26 mouse cellular contexts compared by ENCODE assay signal in genomic region chr8:13419111-13419639, GRCm38 (mm10). TPM values are rescaled to one million over a fixed set of nuclear protein-coding genes. Genes with fewer than 3 reads are reported as not detected.
DNase-seq lines count a peak whose midpoint lies in the region; ATAC-seq and TF ChIP-seq lines count a peak whose summit lies in the region.
"Had no signal": no experiment of that assay in that cellular context is flagged by ENCODE, and none has a peak within 500 bp of the region (broad histone marks: within the 10 kb centered on the region; RNA-seq: fewer than 3 reads in every experiment).

No protein-coding gene starts in this region.

- TF ChIP-seq CTCF in liver, adult 2 months (IDR thresholded peaks at IDR 0.05; ENCODE audit: low read depth, low read length), result no peak

- H3K4me1 ChIP-seq in liver, adult 2 months (ENCODE audit: control insufficient read depth, insufficient read depth, low read length), result peaks cover 4% of the 10 kb centered on the region; the same call in 1 of the 2 replicates
- H3K4me1 ChIP-seq in liver, embryonic 12.5 days, result no peaks in the 10 kb centered on the region
- peaks cover 2% of the 10 kb centered on the region; the same call in 1 of the 2 replicates for H3K4me1 ChIP-seq in brown adipose tissue, adult 24 weeks (ENCODE audit: control insufficient read depth, insufficient read depth, insufficient read length, low read length)
- H3K4me1 ChIP-seq: embryonic facial prominence, embryonic 12.5 days; forebrain, embryonic 12.5 days; heart, embryonic 10.5 days; hindbrain, embryonic 10.5 days; intestine, embryonic 15.5 days had no signal

- H3K27me3 ChIP-seq in liver, adult 2 months (ENCODE audit: control insufficient read depth, insufficient read depth, low read length), result no peaks in the 10 kb centered on the region
- no peaks in the 10 kb centered on the region for H3K27me3 ChIP-seq in liver, embryonic 12.5 days (replicated peaks)
- H3K27me3 ChIP-seq: embryonic facial prominence, embryonic 12.5 days; intestine, embryonic 15.5 days had no signal

- H3K9me3 ChIP-seq in liver, embryonic 12.5 days (replicated peaks), result no peaks in the 10 kb centered on the region
- H3K9me3 ChIP-seq: embryonic facial prominence, embryonic 12.5 days; forebrain, embryonic 12.5 days; heart, embryonic 10.5 days; intestine, embryonic 15.5 days had no signal

- no peak for TF ChIP-seq POLR2A in liver, adult 2 months (IDR thresholded peaks at IDR 0.05; ENCODE audit: extremely low read depth, insufficient read depth, low read length)

- ATAC-seq in liver, embryonic 12.5 days, result no peak
- ATAC-seq: forebrain, embryonic 16.5 days; intestine, embryonic 15.5 days had no signal

- H3K79me2 ChIP-seq in liver, adult 2 months (ENCODE audit: control insufficient read depth, insufficient read depth, low read length), result no peaks in the 10 kb centered on the region

- no peak overlapping the region for H3K27ac ChIP-seq in liver, adult 2 months (replicated peaks; ENCODE audit: insufficient read depth, low read depth, low read length)
- no peak overlapping the region for H3K27ac ChIP-seq in liver, embryonic 12.5 days
- 0 out of 2 replicates have a peak overlapping the region, but pooled peaks have one; percentile 8 for H3K27ac ChIP-seq in brown adipose tissue, adult 24 weeks (replicated peaks; ENCODE audit: low read depth, low read length)
- H3K27ac ChIP-seq: embryonic facial prominence, embryonic 12.5 days; forebrain, embryonic 12.5 days; heart, embryonic 10.5 days; hindbrain, embryonic 10.5 days; hindbrain, embryonic 14.5 days; intestine, embryonic 15.5 days had no signal

- no peak overlapping the region for H3K9ac ChIP-seq in liver, adult 2 months (ENCODE audit: low read depth, low read length)
- H3K9ac ChIP-seq in liver, embryonic 12.5 days, result no peak overlapping the region
- H3K9ac ChIP-seq: embryonic facial prominence, embryonic 12.5 days; forebrain, embryonic 12.5 days; hindbrain, embryonic 14.5 days; intestine, embryonic 15.5 days had no signal

- no peaks in the 10 kb centered on the region for H3K36me3 ChIP-seq in liver, adult 2 months (ENCODE audit: control insufficient read depth, insufficient read depth, low read length)
- H3K36me3 ChIP-seq in liver, embryonic 12.5 days, result no peaks in the 10 kb centered on the region
- H3K36me3 ChIP-seq: embryonic facial prominence, embryonic 12.5 days; forebrain, embryonic 12.5 days; heart, embryonic 10.5 days; hindbrain, embryonic 10.5 days; intestine, embryonic 15.5 days had no signal

- peak; percentile 13 to 23 for DNase-seq in frontal cortex, postnatal 36 days (ENCODE audit: low spot score in 2 of 2)
- DNase-seq in frontal cortex, postnatal 25 days (ENCODE audit: low spot score in 2 of 2), result no peak
- peak; percentile 68 for DNase-seq in liver, adult 2 months (ENCODE audit: extremely low read depth, low read depth, low spot score)
- no peak for DNase-seq in ovary, postnatal 36 days (ENCODE audit: low spot score)
- DNase-seq in thymus, postnatal 0 days (ENCODE audit: low spot score), result no peak
- DNase-seq: adrenal gland, postnatal 36 days; cerebellum, adult 11-12 months; cerebellum, adult 9-10 months; cerebellum, postnatal 25 days; gastrocnemius, postnatal 25 days; heart, postnatal 10 days; kidney, adult 18-20 months had no signal

- no peak overlapping the region for H3K4me2 ChIP-seq in liver, embryonic 12.5 days
- H3K4me2 ChIP-seq: embryonic facial prominence, embryonic 12.5 days; forebrain, embryonic 12.5 days; hindbrain, embryonic 14.5 days; intestine, embryonic 15.5 days had no signal

- H3K4me3 ChIP-seq in liver, adult 2 months (ENCODE audit: insufficient read depth, low read depth, low read length), result no peak overlapping the region
- H3K4me3 ChIP-seq in liver, embryonic 12.5 days, result no peak overlapping the region
- H3K4me3 ChIP-seq in brown adipose tissue, adult 24 weeks (ENCODE audit: insufficient read depth, low read depth, low read length), result no peak overlapping the region
- H3K4me3 ChIP-seq: embryonic facial prominence, embryonic 12.5 days; forebrain, embryonic 12.5 days; heart, embryonic 10.5 days; hindbrain, embryonic 10.5 days; intestine, embryonic 15.5 days had no signal

- WGBS in liver, adult 2 months, result 19% methylated on average over 2 of the region's 2 CpGs
- 55% methylated on average over 2 of the region's 2 CpGs for WGBS in liver, embryonic 12.5 days (ENCODE audit: insufficient replicate concordance)

RNA-seq across cellular contexts. Expression of gene Grk1, which starts 14.3 kb away (rescaled TPM):
- total RNA-seq in liver, adult 2 months (2014; rRNA removed), result not detected in 2 replicates
- not detected in 2 replicates for polyA plus RNA-seq in liver, adult 2 months (2012; rRNA removed)
- not detected in 2 replicates for polyA plus RNA-seq in liver, embryonic 12.5 days (2016; fragmentation: Nextera tagmentation; extraction: Ambion mirVana)
- not detected in 2 replicates for polyA plus RNA-seq in brown adipose tissue, adult 24 weeks (2012; ENCODE audit: insufficient read depth, insufficient read length, missing spikeins)
- polyA plus RNA-seq in thymus, postnatal 0 days (2015; fragmentation: Nextera tagmentation; extraction: Ambion mirVana), result 0.03 TPM in 1 of 2 replicates, not detected in the other
- total RNA-seq: adrenal gland, postnatal 36 days; granulocyte monocyte progenitor cell, adult 5-6 weeks had no signal
- polyA plus RNA-seq: embryonic facial prominence, embryonic 12.5 days; forebrain, embryonic 16.5 days; heart, embryonic 14.5 days; hindbrain, embryonic 10.5 days; hindbrain, embryonic 14.5 days; intestine, embryonic 15.5 days had no signal

RNA-seq across cellular contexts. Expression of gene Tmem255b, which starts 15.8 kb away (rescaled TPM):
- total RNA-seq in liver, adult 2 months (2014; rRNA removed), result not detected in 2 replicates
- 0.19 and 0.35 TPM in 2 replicates for polyA plus RNA-seq in liver, adult 2 months (2012; rRNA removed)
- polyA plus RNA-seq in liver, embryonic 12.5 days (2016; fragmentation: Nextera tagmentation; extraction: Ambion mirVana), result not detected in 2 replicates
- 1.4 and 1.7 TPM in 2 replicates for polyA plus RNA-seq in brown adipose tissue, adult 24 weeks (2012; ENCODE audit: insufficient read depth, insufficient read length, missing spikeins)
- 0.55 and 0.99 TPM in 2 replicates for polyA plus RNA-seq in thymus, postnatal 0 days (2015; fragmentation: Nextera tagmentation; extraction: Ambion mirVana)
- total RNA-seq: granulocyte monocyte progenitor cell, adult 5-6 weeks had no signal

RNA-seq across cellular contexts. Expression of gene Atp4b, which starts 22.6 kb away (rescaled TPM):
- not detected in 2 replicates for total RNA-seq in liver, adult 2 months (2014; rRNA removed)
- polyA plus RNA-seq in liver, adult 2 months (2012; rRNA removed), result not detected in 2 replicates
- not detected in 2 replicates for polyA plus RNA-seq in liver, embryonic 12.5 days (2016; fragmentation: Nextera tagmentation; extraction: Ambion mirVana)
- 12.8 and 22.6 TPM in 2 replicates for polyA plus RNA-seq in brown adipose tissue, adult 24 weeks (2012; ENCODE audit: insufficient read depth, insufficient read length, missing spikeins)
- polyA plus RNA-seq in thymus, postnatal 0 days (2015; fragmentation: Nextera tagmentation; extraction: Ambion mirVana), result 0.41 and 0.42 TPM in 2 replicates
- total RNA-seq: ES-E14; gastrocnemius, postnatal 25 days; granulocyte monocyte progenitor cell, adult 5-6 weeks; heart, postnatal 10 days had no signal
- polyA plus RNA-seq: brain, embryonic 14.5 days; cortical plate, adult 2 months; embryonic facial prominence, embryonic 12.5 days; forebrain, embryonic 12.5 days; forebrain, embryonic 16.5 days; heart, embryonic 10.5 days; heart, embryonic 14.5 days; hindbrain, embryonic 14.5 days; intestine, embryonic 15.5 days had no signal

Comparison
In these comparisons a context has a peak if more than half of its experiments do, and no peak if none do; other contexts are left out.
1. DNase-seq: peak in frontal cortex, postnatal 36 days (2 of 2) and liver, adult 2 months (single experiment); none in frontal cortex, postnatal 25 days (0 of 2), ovary, postnatal 36 days (single experiment) and thymus, postnatal 0 days (single experiment).